Mouse (Mus musculus) cerebellum, adult 2 months (tissue): Measurements from ENCODE around the gene Znrf3.

Source experiments
- CTCF ChIP-seq: fragments of 200-500 bp; IDR thresholded peaks from 2 replicates; pipeline ENCODE4 v1.5.1; 2011; ENCODE audit warnings: low read depth, mild to moderate bottlenecking, control low read depth, low read length, moderate library complexity, borderline replicate concordance; ENCODE audit not compliant: insufficient read depth
- POLR2A ChIP-seq: fragments of 200-500 bp; IDR thresholded peaks from 2 replicates; pipeline ENCODE4 v1.6.1; 2011; ENCODE audit warnings: low read length, control low read depth, borderline replicate concordance; ENCODE audit not compliant: insufficient read depth

DNA sequence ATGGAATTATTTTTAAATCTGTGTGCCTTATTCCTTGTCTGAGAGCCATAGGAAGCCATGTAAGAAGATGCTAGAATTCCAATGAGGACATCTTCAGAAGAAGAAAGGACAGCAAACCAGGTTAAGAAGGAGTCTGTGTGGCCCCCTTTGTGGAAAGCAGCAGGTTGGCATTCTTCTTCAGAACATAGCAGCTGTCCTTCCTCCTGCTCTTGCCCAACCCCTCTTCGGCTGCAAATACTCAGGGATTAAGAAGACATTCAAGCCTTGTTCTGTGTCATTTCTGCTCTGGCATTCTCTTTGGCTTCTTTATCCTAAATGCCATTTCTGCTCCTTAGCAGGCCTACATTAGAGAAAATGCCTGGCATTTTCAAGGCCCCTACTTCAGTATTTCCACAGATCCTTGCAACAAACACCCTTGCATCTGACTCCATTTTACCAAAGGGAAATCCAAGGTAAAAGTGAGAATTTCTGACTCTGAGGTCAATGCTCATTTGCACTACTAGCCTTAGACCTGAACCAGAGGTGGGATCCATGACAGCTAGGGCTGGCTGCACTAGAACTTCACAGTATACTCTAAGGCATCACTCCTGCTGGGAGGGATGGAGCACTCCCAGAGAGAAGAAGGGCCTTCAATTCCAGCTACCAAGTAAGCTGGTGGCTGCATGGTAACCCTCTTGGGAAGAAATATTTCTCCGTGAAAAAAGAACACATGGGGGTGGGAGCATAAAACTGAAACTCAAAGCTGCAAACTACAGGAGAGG is 29.6 kb downstream of the Znrf3 start:
- TF ChIP-seq CTCF (no peak), POLR2A (no peak)
